Comparison of ENCODE assay signal across 22 mouse cellular contexts in genomic region chr1:46873770-46874169, GRCm38 (mm10).
"Had no signal": no experiment of that assay in that cellular context is flagged by ENCODE, and none has a peak within 500 bp of the region (broad histone marks: within the 10 kb centered on the region; RNA-seq: fewer than 3 reads in every experiment).

No protein-coding gene starts in this region.

- H3K9ac ChIP-seq: kidney, embryonic 15.5 days; limb, embryonic 13.5 days; liver, embryonic 12.5 days; liver, embryonic 15.5 days; lung, embryonic 15.5 days; midbrain, embryonic 13.5 days had no signal

- H3K9me3 ChIP-seq: kidney, embryonic 15.5 days; limb, embryonic 10.5 days; limb, embryonic 13.5 days; liver, embryonic 12.5 days; liver, embryonic 15.5 days; lung, embryonic 15.5 days; megakaryocyte, embryonic 14.5 days; midbrain, embryonic 10.5 days; midbrain, embryonic 13.5 days had no signal

- DNase-seq: kidney, adult 8-10 months; kidney, postnatal 10 days; kidney, postnatal 4 days; liver; lung, adult 18-20 months; lung, postnatal 10 days; lung, postnatal 36 days; right cerebral cortex, adult 18-20 months; thymus, adult 2 months; thymus, postnatal 14 days; thymus, postnatal 4 days had no signal

- H3K4me3 ChIP-seq: kidney, embryonic 15.5 days; limb, embryonic 10.5 days; limb, embryonic 13.5 days; liver, embryonic 12.5 days; liver, embryonic 15.5 days; lung, embryonic 15.5 days; megakaryocyte, embryonic 14.5 days; midbrain, embryonic 10.5 days; midbrain, embryonic 13.5 days had no signal

- ATAC-seq: intestine, postnatal 0 days; liver, embryonic 12.5 days; midbrain, embryonic 13.5 days had no signal

- H3K27ac ChIP-seq: kidney, embryonic 15.5 days; limb, embryonic 10.5 days; limb, embryonic 13.5 days; liver, embryonic 12.5 days; liver, embryonic 15.5 days; lung, embryonic 15.5 days; midbrain, embryonic 10.5 days; midbrain, embryonic 13.5 days; stomach, postnatal 0 days had no signal

- H3K4me2 ChIP-seq: kidney, embryonic 15.5 days; limb, embryonic 13.5 days; liver, embryonic 12.5 days; liver, embryonic 15.5 days; lung, embryonic 15.5 days; midbrain, embryonic 13.5 days had no signal

- H3K4me1 ChIP-seq: kidney, embryonic 15.5 days; limb, embryonic 10.5 days; limb, embryonic 13.5 days; liver, embryonic 12.5 days; liver, embryonic 15.5 days; megakaryocyte, embryonic 14.5 days; midbrain, embryonic 10.5 days; midbrain, embryonic 13.5 days had no signal

- H3K36me3 ChIP-seq: kidney, embryonic 15.5 days; limb, embryonic 10.5 days; limb, embryonic 13.5 days; liver, embryonic 12.5 days; liver, embryonic 15.5 days; lung, embryonic 15.5 days; midbrain, embryonic 10.5 days; midbrain, embryonic 13.5 days had no signal

- H3K27me3 ChIP-seq: kidney, embryonic 15.5 days; limb, embryonic 13.5 days; liver, embryonic 12.5 days; liver, embryonic 15.5 days; lung, embryonic 15.5 days; megakaryocyte, embryonic 14.5 days; midbrain, embryonic 13.5 days had no signal
